Mouse (Mus musculus) hindbrain, embryonic 11.5 days (tissue): Measurements from ENCODE around the gene Sema3f. TPM values are rescaled to one million over a fixed set of nuclear protein-coding genes. Genes with fewer than 3 reads are reported as not detected.
A peak's percentile ranks its signal among the peaks of the same experiment; 100 is the strongest.

Experiments
- ATAC-seq: fragments of 200-750 bp; cut with Nextera tagmentation; 2 replicates; pipeline ENCODE4 v1.8.0; 2017; ENCODE audit warnings: mild to moderate bottlenecking, moderate TSS enrichment, moderate library complexity; ENCODE audit not compliant: low FRiP score
- DNase-seq: peaks from one replicate; pipeline ENCODE4 v3.0.0-alpha.2; 2015; ENCODE audit warnings: low spot score
- H3K27ac ChIP-seq: fragments of 300-500 bp; sonication (generic); 2 replicates; pipeline ENCODE4 v1.5.1; 2014; ENCODE audit warnings: mild to moderate bottlenecking, low read depth, low read length
- H3K27me3 ChIP-seq: fragments of 300-500 bp; sonication (generic); 2 replicates; pipeline ENCODE4 v1.6.1; 2014; ENCODE audit warnings: mild to moderate bottlenecking, low read length, moderate library complexity, mixed read lengths; ENCODE audit not compliant: control insufficient read depth, insufficient read depth
- H3K36me3 ChIP-seq: fragments of 300-500 bp; sonication (generic); 2 replicates; pipeline ENCODE4 v1.6.1; 2014; ENCODE audit warnings: mild to moderate bottlenecking, low read length, moderate library complexity, mixed read lengths; ENCODE audit not compliant: control insufficient read depth, insufficient read depth
- H3K4me1 ChIP-seq: fragments of 300-500 bp; sonication (generic); replicated peaks from 2 replicates; pipeline ENCODE4 v1.6.1; 2014; ENCODE audit warnings: low read length, mixed read lengths; ENCODE audit not compliant: control insufficient read depth, insufficient read depth
- H3K4me2 ChIP-seq: fragments of 300-500 bp; sonication (generic); replicated peaks from 2 replicates; pipeline ENCODE4 v1.6.1; 2014; ENCODE audit warnings: mild to moderate bottlenecking, low read depth, low read length
- H3K4me3 ChIP-seq: fragments of 300-500 bp; sonication (generic); 2 replicates; pipeline ENCODE4 v1.5.1; 2014; ENCODE audit warnings: low read depth, low read length
- H3K9ac ChIP-seq: fragments of 300-500 bp; sonication (generic); 2 replicates; pipeline ENCODE4 v1.6.1; 2014; ENCODE audit warnings: low read depth, low read length
- H3K9me3 ChIP-seq: fragments of 300-500 bp; sonication (generic); 2 replicates; pipeline ENCODE4 v1.6.1; 2016; ENCODE audit warnings: low read length; ENCODE audit not compliant: control insufficient read depth
- WGBS: fragments of 180-500 bp; shearing (Covaris S2); extraction: QIAGEN DNeasy Blood & Tissue Kit; methylation state at CpG from one replicate; pipeline ENCODE4 v1.1.7; 2014; 5-methylcytosine and 5-hydroxymethylcytosine counted together
- polyA plus RNA-seq: library from polyadenylated mRNA; unstranded; fragments of >200 nt; fragmentation: Nextera tagmentation; extraction: Ambion mirVana; gene quantifications from 2 replicates; pipeline ENCODE4 v1.2.1, GENCODE M21; 2014

The Sema3f gene
- polyA plus RNA-seq, 1 experiment from 2014 or later = 12.0 TPM

- Histone ChIP-seq H3K9ac (no peak overlapping the region), H3K36me3 (no peaks in the 10 kb centered on the region), H3K27ac (peak overlapping the region; percentile 31; the same call in 1 of the 2 replicates), H3K9me3 (no peaks in the 10 kb centered on the region), H3K4me1 (peaks cover 12% of the 10 kb centered on the region), H3K27me3 (no peaks in the 10 kb centered on the region), H3K4me3 (no peak overlapping the region; the same call in 1 of the 2 replicates), H3K4me2 (peak overlapping the region; percentile 19)
- peak; percentile 51 for DNase-seq
- WGBS = 7% methylated on average over 11 of the region's 11 CpGs
- peak; percentile 38; the same call in 1 of the 2 replicates for ATAC-seq
These were observed 13.7 kb upstream of the Sema3f start for GRCm38 (mm10) chr9:107723794-107724531.

DNA sequence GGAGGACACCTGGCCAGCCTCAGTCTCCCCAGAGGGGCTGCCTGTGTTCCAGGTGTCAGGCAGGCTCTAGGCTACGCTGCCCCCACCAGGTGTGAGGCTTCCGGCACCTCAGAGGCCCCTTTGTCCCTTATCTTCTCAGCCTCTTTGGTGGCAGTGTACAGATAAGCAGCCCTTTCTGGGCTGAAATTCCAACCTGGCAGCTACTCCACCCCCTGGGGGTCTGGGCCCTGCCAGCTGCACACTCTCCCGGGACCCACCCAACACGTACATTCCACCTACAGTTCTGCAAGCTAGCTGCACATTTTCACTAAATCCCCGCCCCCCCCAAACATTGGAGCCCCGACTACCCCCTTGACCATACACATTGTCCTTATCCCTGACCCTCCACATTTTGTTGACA, 13.0 kb upstream of the Sema3f start:
- peaks cover 10% of the 10 kb centered on the region for H3K4me1 ChIP-seq
- no peaks in the 10 kb centered on the region for H3K27me3 ChIP-seq
- H3K4me2 ChIP-seq = no peak overlapping the region
- H3K27ac ChIP-seq = peak overlapping the region; percentile 31; the same call in 1 of the 2 replicates
- no peaks in the 10 kb centered on the region for H3K36me3 ChIP-seq
- 0 out of 2 replicates have a peak overlapping the region, but pooled peaks have one; percentile 2 for H3K9ac ChIP-seq
- no peak overlapping the region for H3K4me3 ChIP-seq
- no peaks in the 10 kb centered on the region for H3K9me3 ChIP-seq
- ATAC-seq = peak; percentile 34; the same call in 1 of the 2 replicates
- 23% methylated on average over 6 of the region's 6 CpGs for WGBS
- no peak for DNase-seq

DNA sequence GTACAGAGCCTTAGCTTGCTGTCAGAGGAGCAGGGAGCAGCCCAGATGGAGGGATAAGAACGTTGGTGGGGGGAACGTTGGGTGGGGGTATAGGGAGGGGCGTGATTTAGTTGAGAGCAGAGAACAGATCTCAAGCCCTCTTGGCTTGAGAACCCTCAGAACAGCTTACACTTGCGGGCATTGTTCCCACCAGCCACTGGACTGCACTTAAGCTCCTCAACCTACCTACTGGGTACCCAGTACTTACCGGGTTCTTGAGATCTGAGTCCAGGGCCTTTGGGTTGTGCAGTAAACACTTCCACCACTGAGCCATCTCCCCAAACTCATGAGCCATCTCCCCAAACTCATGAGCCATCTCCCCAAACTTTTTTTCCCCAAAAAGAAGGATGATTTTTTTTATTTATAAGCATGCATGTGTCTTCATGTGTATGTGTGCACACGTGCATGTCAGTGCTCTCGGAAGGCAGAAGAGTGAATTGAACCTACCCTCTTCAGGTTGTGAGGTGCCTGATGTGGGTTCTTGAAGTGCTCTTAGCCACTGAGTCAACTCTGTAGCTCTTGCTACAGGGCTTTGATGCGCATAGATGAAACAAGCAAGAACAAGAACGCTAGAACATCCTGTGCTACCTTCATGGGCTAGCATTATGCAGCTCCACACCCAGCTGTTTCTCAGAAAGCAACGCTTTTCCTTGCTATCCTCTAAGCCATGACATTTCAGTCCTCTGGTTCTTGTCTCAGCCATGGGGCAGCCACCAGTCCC, 8.7 kb upstream of the Sema3f start:
- ATAC-seq = no peak
- H3K4me1 ChIP-seq = peaks cover 16% of the 10 kb centered on the region
- WGBS = 90% methylated on average over 10 of the region's 10 CpGs

GRCm38 (mm10) chr9:107716951-107717350, 6.7 kb upstream of the Sema3f start:
- Histone ChIP-seq H3K4me3 (no peak overlapping the region), H3K27me3 (0 out of 2 replicates have a peak, but pooled peaks cover 2% of the 10 kb centered on the region), H3K27ac (no peak overlapping the region), H3K4me2 (no peak overlapping the region), H3K36me3 (no peaks in the 10 kb centered on the region), H3K9me3 (no peaks in the 10 kb centered on the region), H3K9ac (no peak overlapping the region), H3K4me1 (0 out of 2 replicates have a peak, but pooled peaks cover 6% of the 10 kb centered on the region)
- 52% methylated on average over 6 of the region's 6 CpGs for WGBS
- no peak for ATAC-seq
- no peak for DNase-seq

More for the DNA sequence above, 8.7 kb upstream of the Sema3f start:
- Histone ChIP-seq H3K27ac (no peak overlapping the region), H3K4me2 (no peak overlapping the region), H3K9me3 (no peaks in the 10 kb centered on the region), H3K36me3 (no peaks in the 10 kb centered on the region), H3K4me3 (no peak overlapping the region), H3K27me3 (0 out of 2 replicates have a peak, but pooled peaks cover 2% of the 10 kb centered on the region), H3K9ac (no peak overlapping the region)
- DNase-seq = no peak

DNA sequence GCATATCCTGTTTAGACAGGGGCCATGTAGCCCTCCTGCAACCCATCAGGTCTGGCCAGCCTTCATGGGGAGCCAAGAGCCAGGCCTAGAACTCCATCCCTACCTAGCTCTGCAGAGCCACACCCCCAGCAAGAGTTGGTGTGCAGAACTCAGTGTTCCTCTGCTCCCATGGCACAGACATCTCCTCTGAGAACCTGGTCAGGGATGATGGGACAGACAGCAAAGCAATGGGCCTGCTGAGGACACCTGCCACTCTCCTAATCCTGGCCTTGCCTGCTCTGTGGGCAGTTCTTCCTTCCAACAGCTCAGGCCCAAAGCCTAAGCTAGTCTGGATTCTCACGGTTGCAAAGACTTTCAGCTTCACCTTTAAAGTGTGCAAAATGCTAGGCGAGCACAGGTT, 5.4 kb upstream of the Sema3f start:
- whole genome bisulfite sequencing = 87% methylated on average over 2 of the region's 2 CpGs
- Histone ChIP-seq H3K9me3 (no peaks in the 10 kb centered on the region), H3K9ac (no peak overlapping the region)

DNA sequence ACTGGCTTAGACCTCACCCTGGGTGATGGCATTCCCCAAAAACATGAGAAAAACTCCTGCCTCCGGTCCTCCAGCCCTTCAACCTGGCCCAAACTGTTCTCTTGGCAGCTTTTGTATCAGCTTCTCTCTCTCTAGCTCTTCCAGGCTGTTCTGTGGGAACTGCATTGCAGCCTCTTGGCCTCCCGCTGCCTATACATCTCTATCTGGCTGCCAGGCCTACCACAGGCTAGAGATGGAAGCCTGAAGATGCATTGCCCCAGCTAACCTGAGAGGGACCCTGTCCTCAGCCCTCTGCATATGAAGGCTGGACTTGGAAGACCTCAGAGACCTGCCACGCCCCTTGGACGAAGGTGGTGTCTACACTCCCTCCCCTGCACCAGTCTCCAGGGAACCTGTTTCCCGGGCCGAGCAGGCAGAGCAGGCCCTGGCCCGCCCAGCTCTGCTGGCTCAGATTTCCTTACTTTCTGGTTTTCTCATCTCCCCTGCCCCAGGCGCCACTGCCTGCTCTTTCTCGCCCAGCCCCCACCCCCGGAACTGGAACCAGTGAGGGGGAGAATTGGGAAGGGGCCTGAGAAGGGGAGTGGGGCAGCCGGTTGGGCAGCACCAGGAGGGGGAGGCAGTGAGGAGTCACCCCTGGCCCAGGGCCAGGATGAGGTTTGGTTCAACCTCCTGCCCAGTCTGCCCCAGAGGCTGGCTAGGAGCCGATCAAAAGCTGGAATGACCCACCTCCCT, 4.1 kb upstream of the Sema3f start:
- no peak overlapping the region for H3K4me2 ChIP-seq
- H3K4me3 ChIP-seq = no peak overlapping the region
- peak overlapping the region; percentile 36; the same call in 1 of the 2 replicates for H3K27ac ChIP-seq
- peaks cover 7% of the 10 kb centered on the region; the same call in 1 of the 2 replicates for H3K27me3 ChIP-seq
- H3K4me1 ChIP-seq = peaks cover 13% of the 10 kb centered on the region
- no peaks in the 10 kb centered on the region for H3K9me3 ChIP-seq
- 0 out of 2 replicates have a peak, but pooled peaks have one; percentile 21 for ATAC-seq
- WGBS = 20% methylated on average over 12 of the region's 12 CpGs
- H3K9ac ChIP-seq = peak overlapping the region; percentile 23; the same call in 1 of the 2 replicates
- DNase-seq = peak; percentile 39
- no peaks in the 10 kb centered on the region for H3K36me3 ChIP-seq

More for the DNA sequence above, 5.4 kb upstream of the Sema3f start:
- no peaks in the 10 kb centered on the region for H3K36me3 ChIP-seq
- DNase-seq (peak; percentile 0), ATAC-seq (no peak)
- 0 out of 2 replicates have a peak, but pooled peaks cover 6% of the 10 kb centered on the region for H3K4me1 ChIP-seq
- H3K4me3 ChIP-seq = no peak overlapping the region
- H3K27me3 ChIP-seq = peaks cover 3% of the 10 kb centered on the region; the same call in 1 of the 2 replicates
- no peak overlapping the region for H3K4me2 ChIP-seq
- H3K27ac ChIP-seq = no peak overlapping the region

DNA sequence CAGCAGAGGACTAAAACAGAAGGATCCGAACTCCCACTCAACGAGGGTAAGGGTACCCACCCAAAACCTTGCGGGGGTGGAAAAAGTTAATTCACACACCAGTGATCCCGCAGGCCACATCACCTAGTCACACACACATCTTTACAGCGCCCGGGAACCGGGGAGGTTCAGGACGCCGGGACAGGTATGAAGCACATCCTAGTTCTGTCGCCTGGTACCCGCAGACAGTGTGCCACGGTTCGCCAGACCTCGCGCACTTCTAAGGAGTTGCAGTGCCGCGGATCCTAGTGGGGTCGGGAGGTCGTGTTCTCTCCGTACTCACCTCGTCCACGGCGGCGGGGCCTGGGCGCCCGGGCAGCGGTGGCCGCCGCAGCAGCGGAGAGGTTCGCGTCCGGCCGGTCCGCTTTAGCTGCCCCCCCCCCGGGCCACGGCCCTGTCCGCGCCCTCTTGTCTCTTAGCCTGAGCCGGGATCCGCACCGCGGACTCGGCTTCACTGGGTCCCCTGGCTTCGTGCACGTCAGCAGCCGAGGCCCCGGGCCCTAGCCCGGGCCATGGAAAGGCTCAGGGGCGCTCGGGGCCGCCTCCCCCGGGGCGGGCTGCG, 1.1 kb downstream of the Sema3f start:
- Histone ChIP-seq H3K4me1 (peaks cover 23% of the 10 kb centered on the region), H3K36me3 (no peaks in the 10 kb centered on the region; the same call in 1 of the 2 replicates), H3K9me3 (no peaks in the 10 kb centered on the region), H3K27ac (peak overlapping the region; percentile 91), H3K27me3 (peaks cover 28% of the 10 kb centered on the region), H3K4me3 (peak overlapping the region; percentile 77), H3K9ac (peak overlapping the region; percentile 88), H3K4me2 (peak overlapping the region; percentile 97)
- ATAC-seq (peak; percentile 14; the same call in 1 of the 2 replicates), DNase-seq (no peak)
- WGBS = 1% methylated on average over 53 of the region's 55 CpGs
